Mouse (Mus musculus): ENCODE results near the gene Cd5.

DNA sequence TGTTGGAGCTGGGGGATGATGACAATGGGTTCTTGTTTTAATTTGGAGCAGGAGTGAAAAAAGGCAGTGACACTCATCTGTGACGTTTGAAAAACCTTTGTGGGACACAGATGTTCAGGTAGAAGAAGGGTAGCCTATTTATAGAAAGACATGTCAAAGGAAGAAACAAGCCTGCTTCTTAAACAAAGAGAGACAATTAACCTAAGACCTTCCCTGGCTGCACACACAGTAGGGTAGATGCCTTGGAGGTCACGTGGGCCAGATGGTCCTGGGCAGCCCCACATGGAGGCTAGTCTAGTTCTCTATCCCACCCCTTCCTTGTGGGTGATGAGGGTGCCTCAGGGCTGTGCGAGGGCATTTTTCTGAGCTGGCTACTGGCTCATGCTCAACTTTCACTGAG, 45.3 kb upstream of the Cd5 start:
- TF ChIP-seq CTCF (IDR thresholded peaks at IDR 0.05; ENCODE audit: low read depth, low read length): no peak
- no peak for TF ChIP-seq GATA1 (IDR thresholded peaks at IDR 0.05; ENCODE audit: borderline replicate concordance, low read length)
- no peak for TF ChIP-seq TAL1 (conservative IDR thresholded peaks at IDR 0.05; ENCODE audit: low read depth, low read length)
- TF ChIP-seq POLR2AphosphoS5 (IDR thresholded peaks at IDR 0.05; ENCODE audit: insufficient replicate concordance, low read depth, low read length): no peak

All from G1E (cell line).